Mouse (Mus musculus): ENCODE data around the gene Rcor1.

The Rcor1 gene

DNA sequence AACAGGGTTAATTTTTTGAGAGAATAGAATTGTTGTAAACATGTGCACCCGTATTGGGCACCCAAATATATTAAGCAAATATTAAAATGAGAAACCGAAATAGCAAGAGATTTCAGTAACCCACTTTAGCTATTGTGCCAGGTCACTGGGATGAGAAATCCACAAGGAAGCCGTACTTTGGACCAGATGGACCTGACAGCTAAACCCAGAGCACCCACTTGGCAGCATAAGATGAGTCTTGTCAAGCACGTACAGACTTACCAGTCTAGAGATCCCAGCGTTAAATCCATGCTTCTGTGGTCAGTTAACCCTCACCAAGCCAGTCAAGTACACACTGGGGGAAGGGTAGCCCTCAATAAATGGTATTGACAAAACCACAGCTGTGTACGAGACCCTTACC is 86.5 kb downstream of the Rcor1 start:
- no peak for DNase-seq (ENCODE audit: extremely low read depth, low read depth)

DNA sequence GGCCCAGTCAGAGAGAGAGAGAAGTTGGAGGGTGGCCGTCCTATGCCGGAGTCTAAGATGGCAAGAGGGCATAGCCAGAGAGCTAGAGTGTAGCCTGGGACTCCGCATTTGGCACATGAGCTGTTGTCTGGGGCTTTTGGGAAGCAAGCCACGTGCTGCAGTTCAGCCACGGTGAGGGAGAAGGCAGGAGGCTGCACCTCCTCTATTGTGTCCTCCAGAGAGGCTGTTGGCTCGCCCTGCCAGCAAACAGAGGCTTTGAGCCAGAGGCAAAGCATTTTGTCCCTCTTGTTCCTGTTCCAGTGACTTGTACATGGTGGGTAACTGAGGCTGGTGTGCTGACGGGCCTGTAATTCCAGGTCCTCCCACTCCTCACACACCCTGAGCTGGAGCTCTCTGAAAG is 95.0 kb downstream of the Rcor1 start:
- DNase-seq (ENCODE audit: extremely low read depth, low read depth), result no peak

DNA sequence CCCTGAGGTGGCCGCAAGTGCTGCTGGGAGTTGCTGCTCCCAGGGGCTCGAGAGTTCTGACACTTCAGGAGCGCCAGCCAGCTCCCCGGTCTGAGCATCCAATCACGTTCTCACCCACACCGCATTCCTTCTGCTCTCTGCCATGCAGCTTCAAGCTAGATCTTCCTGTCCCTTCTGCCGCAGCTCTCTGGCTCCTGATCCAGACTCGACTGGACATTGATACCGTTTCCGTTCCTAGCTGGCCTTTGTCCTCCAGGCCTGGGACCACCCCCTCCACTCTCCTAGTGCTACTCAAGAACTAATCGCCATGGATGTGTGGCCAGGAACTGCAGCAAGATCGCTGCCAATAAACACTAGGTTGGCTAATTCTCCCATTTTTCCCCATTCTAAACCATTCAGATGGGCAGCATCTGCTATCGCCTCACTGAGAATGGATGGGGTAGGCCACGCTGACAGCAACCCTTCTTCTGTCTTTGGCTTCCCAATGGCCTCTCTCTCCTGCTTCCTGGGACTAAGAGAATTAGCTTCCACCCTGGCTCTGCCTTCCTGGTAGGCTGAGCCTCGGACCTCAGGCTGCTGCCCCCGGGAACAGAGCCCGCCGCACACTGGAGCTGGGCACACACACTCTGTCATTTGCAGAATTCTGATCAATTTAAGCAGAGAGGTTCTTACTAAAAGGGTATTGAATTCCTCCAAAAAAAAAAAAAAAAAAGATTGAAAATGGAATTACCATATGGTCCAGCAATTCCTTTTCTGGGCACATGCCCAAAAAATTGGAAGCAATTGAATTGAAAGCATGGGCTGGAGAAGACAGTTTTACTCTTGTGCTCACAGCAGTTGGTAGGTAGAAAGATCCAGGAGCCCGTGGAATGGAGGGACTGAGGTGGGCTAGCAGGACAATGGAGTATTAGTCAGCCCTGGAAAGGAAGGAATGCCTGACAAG is 95.9 kb downstream of the Rcor1 start:
- DNase-seq (ENCODE audit: extremely low read depth, low read depth), result no peak

DNA sequence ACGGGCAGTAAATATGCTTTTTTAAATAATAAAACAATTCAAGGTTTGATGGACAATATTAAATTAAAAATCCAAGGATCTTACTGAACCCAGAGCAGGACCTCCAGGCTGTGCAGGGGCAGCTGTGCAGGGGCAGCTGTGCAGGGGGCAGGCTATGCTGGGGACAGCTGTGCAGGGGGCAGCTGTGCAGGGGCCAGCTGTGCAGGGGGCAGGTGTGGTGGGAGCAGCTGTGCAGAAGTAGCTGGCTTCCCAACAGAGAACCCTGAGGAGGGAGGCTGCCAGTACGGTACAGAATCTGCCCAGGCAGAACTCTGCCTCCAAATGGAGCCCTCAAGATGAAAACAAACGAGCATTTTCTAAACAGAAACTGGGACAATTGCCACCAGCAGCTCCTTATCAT is 96.8 kb downstream of the Rcor1 start:
- DNase-seq (ENCODE audit: extremely low read depth, low read depth), result no peak

DNA sequence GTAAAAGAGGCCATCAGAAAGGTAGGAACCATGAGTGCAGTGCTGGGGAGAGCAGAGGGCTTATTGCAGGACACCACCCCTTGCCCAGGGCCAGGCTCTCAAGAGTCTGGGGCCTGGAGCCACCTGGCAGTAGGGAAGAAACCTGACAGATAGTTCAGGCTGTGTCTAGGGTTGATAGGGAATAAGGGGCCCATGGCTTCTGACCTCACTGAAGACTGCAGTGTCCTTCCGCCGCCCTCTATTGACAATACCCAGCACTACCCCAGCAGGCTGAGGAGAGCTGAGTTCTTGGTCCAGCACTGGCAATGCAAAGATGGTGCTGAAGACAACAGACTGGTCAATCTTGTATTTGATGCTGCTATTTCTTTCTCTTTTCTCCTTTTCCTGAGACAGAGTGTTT is 97.9 kb downstream of the Rcor1 start:
- DNase-seq (ENCODE audit: extremely low read depth, low read depth), result no peak

DNA sequence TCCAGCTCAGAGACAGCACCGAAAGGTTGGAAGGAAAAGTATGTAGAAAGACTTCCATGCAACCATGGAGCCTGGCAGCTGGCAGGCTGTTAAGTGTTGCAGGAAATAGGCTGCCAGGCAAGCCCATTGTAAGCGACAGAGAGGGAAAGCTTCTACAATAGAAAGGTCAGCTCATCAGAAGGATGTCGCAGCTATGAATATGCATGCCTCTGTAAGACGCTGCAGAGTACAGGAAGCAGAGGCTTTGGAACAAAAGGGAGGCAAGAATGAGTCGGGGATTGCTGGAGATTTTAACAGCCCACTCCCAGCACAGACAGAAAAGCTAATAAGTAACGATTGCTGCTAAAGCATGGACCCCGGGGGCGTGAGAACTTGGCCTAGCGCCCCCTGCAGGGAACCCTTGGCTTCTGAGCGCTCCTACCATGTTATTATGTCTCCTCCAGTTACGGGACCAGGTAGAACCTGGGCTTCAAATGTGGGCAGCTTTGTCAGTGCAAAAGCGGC is 103.9 kb downstream of the Rcor1 start:
- DNase-seq (ENCODE audit: extremely low read depth, low read depth), result no peak

DNA sequence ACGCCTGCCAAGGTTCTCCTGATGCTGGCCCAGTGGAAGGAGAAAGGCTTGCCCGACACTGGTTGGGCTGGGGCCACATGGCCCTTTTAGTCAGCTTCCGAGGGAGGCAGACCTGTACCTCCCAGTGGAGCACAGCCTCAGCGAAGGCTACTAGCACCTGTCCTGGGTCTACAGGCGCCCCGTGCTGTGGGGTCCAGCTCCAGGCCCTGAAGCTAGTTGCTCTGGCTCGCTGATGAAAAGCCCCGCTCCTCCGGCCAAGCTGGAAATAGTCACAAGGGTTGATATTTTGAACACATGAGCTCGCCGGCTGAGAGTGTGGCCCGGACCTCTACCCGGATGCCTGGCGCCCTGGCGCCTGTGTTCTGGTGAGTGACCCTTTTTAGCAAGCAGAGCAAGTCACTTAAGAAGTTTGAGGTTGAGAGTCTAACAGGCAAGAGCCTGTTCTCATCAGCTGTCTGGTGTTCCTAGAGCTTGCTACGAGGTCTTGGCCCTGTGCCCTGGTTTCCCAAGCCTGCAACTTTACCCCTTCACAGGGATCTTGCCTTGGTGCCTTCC is 104.4 kb downstream of the Rcor1 start:
- DNase-seq (ENCODE audit: extremely low read depth, low read depth), result no peak

DNA sequence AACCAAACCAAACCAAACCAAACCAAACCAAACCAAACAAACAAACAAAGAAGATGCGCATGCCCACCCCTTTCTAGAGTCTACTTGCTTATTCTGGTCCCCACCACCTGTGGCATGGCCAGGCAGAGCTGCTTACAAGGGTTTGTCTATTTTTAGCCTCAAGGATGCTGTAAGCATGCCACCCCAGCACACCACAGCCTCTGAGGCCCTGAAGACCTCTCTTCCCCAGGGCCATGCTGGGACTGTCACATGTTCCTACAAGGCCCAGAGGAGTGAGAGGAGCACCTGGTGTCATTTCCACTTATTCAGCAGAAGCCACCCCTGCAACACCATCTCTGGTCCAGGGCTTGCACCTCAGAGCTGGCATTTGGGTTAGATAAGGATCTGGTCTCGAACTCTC is 105.4 kb downstream of the Rcor1 start:
- DNase-seq (ENCODE audit: extremely low read depth, low read depth), result no peak

DNA sequence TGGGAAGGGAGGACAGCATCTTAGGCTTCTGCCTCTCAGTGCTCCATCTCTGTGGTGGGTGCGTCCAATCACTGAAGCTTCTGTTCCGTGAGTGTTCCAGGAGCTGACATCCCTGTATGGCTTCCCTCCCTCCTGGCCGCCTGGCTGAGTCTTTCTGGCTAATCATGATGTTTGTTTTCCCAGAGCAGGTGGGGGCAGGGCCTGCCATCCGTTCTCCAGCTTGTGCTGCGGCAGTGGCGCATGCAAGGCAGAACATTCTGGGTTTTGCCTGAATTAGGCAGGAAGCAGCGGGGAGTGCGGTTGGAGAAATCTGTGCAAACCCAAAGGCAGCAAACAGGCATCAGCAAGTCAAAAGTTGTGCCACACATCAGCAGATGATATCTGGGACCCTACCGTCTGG is 106.1 kb downstream of the Rcor1 start:
- DNase-seq (ENCODE audit: extremely low read depth, low read depth), result no peak

DNA sequence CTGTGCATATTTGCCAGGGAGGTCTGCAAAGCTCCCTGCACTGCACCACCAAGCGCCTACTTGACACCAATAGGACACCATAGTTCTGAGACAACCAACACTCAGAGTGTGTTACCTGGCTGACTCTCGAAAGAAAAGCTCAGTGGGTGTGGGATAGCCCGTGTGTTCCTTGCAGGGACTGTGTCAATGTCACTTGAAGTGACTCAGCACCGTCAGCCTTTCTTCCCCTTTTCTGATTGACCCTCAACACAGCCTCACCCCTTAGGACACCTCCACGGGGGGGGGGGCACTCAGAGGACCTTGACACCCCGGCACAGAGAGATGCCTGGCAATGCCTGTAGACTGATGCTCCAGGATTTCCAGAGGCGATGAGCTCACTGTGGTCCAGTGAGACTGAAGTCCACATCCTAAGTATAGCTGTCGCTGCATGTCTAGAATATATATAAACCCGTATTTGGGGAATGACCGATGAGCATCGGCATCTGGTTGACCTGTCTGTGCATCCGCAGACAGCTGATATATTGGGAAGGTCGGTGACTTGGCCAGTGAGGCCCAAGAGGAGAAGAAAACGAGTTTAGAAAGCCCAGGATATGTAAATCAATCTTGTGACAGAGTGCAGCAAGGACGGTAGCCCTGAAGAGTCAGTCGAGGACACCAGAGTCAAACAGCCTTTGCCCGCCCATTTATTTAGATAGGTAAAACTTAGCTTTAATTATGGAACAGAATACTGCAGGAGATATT is 110.5 kb downstream of the Rcor1 start:
- no peak for DNase-seq (ENCODE audit: extremely low read depth, low read depth)

DNA sequence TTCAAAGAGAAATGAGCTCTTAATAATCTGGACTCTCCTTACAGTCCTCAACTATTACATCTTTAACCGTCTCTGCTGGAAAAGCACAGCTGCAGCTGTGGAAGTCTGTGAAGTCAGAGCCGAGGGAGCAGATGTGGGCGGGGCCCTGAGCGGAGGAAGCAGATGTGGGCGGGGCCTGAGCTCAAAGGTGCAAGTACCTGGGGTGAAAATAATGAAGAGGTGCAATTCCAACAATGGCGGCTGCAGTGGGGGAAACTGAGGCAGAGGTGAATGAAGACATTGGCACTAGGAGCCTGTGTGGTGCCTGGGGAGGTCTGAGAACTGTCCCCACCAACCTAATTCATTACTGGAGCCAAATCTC is 111.1 kb downstream of the Rcor1 start:
- DNase-seq (ENCODE audit: extremely low read depth, low read depth), result no peak

DNA sequence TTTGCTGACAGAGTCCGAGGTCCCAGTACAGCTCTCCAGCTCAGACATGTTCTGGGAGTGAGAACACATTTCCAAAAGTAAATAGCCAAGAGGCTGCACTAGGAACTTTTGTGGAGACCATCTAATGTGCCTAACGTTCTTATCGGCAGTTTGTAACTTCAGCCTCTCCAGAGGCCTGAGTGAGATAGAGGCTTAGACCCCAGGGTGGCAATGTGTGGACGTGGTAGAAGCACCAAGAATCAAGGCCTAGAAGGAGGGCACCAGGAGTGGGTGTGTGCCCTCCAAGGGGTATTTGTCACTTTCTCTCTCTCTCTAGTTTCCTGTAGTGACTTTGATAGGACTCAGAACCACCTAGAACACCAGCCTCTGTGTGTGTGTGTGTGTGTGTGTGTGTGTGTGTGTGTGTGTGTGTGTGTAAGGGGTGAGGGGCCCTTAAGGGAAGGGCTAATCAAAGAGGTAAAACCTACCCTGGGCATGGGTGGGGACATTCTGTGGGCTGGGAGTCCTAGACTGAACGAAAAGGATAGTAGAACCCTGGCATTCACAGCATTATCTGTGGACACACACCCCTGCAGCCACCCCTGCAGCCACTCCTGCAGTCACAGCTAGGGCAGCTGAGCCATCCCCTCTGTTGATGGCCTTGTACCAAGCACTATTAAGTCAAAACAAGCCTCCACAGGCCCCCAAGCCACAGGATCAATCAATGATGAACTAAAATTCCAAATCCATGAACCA is 112.4 kb downstream of the Rcor1 start:
- DNase-seq (ENCODE audit: extremely low read depth, low read depth), result no peak

DNA sequence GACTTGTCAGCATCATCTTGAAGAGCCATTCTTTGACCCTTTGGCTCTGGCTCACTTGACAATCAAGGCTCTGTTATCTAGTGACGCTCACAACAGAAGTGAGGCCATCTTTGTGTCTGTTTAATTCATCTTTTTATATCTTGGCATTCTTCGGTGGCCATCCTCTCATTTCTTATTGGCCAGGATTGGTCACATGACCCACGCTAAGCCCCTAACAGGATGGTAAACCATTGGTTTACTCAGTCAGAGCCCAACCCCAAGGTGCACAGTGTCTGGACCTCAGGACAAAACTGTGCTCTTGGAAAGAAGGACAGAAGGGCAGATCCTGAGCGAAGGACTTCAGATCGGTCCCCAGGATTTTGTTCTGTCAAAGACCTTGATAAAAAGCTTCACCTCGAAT is 113.4 kb downstream of the Rcor1 start:
- no peak for DNase-seq (ENCODE audit: extremely low read depth, low read depth)

DNA sequence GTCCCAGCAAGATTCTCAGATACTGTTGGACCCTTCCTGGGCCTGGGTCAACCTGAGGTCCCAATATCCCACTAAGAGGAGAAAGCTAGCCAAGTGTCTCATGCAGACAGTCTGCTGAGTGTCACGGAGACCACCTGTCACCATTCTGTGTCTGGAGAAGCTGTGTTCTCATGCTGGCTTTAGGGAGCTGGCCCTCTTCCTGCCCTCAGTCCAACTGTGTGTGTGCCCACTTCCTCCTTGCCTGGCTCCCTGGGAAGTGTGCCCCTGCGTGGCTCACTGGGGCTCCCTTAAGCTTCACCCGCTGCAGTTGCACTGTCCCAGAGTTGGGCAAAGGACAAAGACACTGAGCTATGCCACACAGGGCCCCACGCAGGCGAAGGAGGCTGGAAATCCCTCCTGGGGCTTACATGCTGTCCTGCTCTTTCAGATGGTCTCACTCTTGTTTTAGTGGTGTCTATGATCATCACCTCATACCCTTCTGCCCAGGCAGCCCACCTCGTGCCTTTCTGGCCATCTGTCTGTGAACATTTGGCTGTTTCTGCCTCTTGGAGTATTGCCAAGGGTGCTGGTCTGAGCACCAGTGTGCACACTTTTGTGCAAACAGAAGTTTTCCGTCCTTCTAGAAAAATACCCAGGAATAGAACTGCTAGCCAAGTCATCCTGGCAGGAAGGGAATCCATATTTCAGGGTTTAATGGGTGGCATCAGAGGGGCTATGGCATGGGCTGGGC is 114.0 kb downstream of the Rcor1 start:
- DNase-seq (ENCODE audit: extremely low read depth, low read depth), result no peak

DNA sequence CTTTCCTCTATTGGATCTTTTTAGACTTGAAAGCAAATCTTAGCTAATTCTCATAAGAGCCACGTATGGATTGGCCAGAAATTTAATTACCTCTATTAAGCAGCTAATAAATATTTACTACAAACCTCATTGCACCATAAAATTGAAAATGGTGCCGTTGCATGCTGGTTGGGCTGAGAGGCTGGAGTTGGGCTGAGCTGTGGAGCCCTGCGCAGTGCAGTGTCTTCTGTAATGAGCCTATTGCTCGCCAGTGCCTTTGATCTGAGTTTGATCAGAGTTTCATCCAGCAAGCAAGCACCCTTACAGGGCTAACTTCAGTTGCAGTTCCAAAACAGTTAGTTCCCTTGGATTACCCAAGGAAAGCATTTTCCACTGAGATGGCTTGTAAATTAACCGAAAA is 114.8 kb downstream of the Rcor1 start:
- DNase-seq (ENCODE audit: extremely low read depth, low read depth), result no peak

DNA sequence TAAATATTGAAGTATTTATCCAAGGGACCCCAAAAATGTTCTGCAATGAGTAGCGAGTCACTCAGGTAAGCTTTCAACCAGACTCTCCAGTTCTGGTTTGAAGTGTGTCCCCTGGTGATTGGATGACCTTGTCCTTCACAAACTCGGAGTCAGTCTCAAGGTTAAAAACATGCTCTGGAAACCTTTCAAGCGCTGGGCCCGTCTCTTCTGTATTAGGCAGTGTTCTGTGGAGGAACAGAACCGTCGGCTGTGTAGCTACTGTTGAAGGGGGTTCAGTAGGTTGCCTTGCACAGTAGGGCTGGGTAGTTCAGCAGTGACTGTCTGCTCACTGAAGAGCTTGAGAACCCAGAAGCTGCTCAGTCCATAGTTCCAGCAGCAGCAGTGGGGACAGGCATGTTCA is 115.5 kb downstream of the Rcor1 start:
- DNase-seq (ENCODE audit: extremely low read depth, low read depth), result no peak

DNA sequence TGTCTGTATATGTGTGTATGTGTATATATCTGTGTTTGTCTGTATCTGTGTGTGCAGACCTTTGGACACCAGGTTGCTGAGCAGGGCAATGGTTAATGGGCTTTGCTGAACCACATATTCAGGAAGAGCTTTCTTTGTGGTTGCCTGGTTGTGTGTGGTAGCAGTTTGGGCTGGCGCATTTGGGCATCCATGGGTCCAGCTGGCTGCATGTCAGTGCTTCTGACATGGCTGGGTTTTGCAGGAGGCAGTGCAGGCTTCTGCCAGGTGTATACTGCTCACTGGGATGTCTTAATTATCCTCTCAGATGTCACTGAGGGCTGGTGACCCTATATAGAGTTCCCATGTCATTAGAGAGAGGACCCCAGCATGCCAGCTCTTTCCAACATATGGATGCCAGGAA is 116.6 kb downstream of the Rcor1 start:
- DNase-seq (ENCODE audit: extremely low read depth, low read depth), result no peak

DNA sequence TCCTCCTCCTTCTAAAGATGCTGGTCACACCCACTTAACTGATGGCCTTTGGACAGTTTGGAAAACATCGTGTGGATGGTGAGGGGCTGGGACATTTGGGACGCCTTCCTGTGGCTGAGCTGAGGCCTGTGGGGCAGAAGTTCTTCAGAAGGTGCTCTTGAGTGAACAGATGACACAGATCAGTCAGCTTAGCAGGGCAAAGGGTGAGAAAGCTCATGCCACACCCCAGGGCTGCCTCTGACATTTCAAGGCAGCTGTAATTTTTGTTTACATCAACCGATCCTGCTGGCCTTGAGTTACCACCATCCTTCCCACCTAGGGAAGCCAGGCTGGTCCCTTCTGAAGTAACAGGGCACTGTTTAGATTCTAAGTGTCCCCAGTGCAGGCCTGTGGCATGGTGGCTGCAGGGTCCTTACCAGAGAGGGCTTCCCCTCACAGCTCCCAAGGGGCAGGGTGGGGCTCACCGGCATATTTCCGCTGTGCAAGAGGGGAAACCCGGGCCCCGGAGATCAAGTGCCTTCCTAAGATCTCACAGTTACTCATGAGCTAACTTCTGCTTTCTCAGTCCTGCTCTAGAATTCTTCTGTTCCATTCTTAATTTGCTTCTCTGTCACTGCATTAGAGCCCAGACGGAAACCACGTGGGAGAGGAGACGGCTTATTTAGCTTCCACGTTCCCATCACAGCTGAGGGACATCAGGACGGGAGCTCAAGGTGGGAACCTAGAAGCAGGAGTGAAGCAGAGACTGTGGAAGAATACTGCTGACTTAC is 120.7 kb downstream of the Rcor1 start:
- peak; percentile 94 for DNase-seq (ENCODE audit: extremely low read depth, low read depth)

DNA sequence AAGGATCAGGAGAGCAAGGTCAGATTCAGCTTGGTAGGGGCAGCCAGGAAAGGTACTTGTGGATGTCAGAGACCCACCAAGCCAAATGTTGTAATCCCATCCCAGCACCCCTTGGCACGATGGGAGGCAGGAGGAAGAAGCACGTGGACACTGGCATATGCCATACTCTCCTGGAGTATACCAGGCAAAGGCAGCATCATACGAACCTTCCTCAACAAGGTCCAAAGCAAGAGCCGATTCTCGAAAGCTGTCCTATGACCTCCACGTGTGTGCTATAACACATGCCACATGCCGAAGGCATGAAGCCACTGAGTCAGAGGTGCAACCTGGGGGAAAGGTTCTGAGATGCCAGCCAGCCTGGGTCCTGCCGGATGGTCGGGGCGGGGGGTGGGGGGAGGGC is 121.7 kb downstream of the Rcor1 start:
- no peak for DNase-seq (ENCODE audit: extremely low read depth, low read depth)

DNA sequence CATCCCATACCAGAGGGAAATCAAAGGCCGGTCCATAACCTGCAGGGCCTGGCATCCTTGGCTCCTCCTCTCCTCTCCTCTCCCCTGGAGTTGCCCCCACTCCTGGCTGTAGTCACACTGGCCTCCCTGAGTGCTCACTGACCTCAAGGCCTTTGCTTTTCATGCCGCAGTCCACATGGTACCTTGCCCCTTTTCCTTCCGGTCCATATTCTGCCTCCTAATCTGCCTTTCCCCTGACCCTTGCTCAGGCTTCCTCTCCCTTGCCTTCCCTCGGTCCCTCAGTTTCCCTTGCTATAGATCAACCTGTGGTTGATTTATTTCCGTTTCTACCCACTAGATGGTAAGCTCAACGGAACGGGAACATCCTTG is 122.8 kb downstream of the Rcor1 start:
- no peak for DNase-seq (ENCODE audit: extremely low read depth, low read depth)
